12 mouse cellular contexts compared by ENCODE assay signal in genomic region chr15:71099111-71099510, GRCm38 (mm10).
DNase-seq lines count a peak whose midpoint lies in the region; ATAC-seq and TF ChIP-seq lines count a peak whose summit lies in the region.
"Had no signal": no experiment of that assay in that cellular context is flagged by ENCODE, and none has a peak within 500 bp of the region (broad histone marks: within the 10 kb centered on the region; RNA-seq: fewer than 3 reads in every experiment).

No protein-coding gene starts in this region.

- peak; percentile 8 for DNase-seq in hindbrain, embryonic 11.5 days (ENCODE audit: low spot score)
- DNase-seq in brain, embryonic 14.5 days (ENCODE audit: low read depth), result peak; percentile 77
- DNase-seq in mesoderm, embryonic 11.5 days (ENCODE audit: low read depth, low spot score), result peak; percentile 18
- DNase-seq in urinary bladder, adult 18-20 months (ENCODE audit: low spot score in 2 of 2), result no peak
- no peak for DNase-seq in thymus, postnatal 14 days
- no peak for DNase-seq in adipocyte (ENCODE audit: low spot score)
- DNase-seq: cerebellum, postnatal 36 days; kidney, postnatal 14 days had no signal

- WGBS in hindbrain, embryonic 11.5 days, result 63% methylated on average over 3 of the region's 3 CpGs
- WGBS in hindbrain, embryonic 13.5 days, result 61% methylated on average over 3 of the region's 3 CpGs

- ATAC-seq in hindbrain, embryonic 11.5 days (ENCODE audit: low FRiP score), result peak; percentile 30; the same call in 1 of the 2 replicates
- no peak for ATAC-seq in hindbrain, embryonic 13.5 days (ENCODE audit: low FRiP score)
- ATAC-seq in frontal cortex, adult (ENCODE audit: low TSS enrichment), result peak; percentile 91
- ATAC-seq: liver, embryonic 12.5 days had no signal

- H3K36me3 ChIP-seq in hindbrain, embryonic 11.5 days (ENCODE audit: control insufficient read depth, insufficient read depth, low read length), result no peaks in the 10 kb centered on the region
- H3K36me3 ChIP-seq in hindbrain, embryonic 13.5 days, result no peaks in the 10 kb centered on the region
- H3K36me3 ChIP-seq: hindbrain, embryonic 15.5 days; liver, embryonic 12.5 days had no signal

- no peak for TF ChIP-seq CTCF in brain, embryonic 14.5 days (IDR thresholded peaks at IDR 0.05; ENCODE audit: borderline replicate concordance, extremely low read depth, insufficient read depth, insufficient read length)

- no peak overlapping the region for H3K27ac ChIP-seq in hindbrain, embryonic 11.5 days (ENCODE audit: low read depth, low read length)
- no peak overlapping the region for H3K27ac ChIP-seq in hindbrain, embryonic 13.5 days
- H3K27ac ChIP-seq: hindbrain, embryonic 15.5 days; liver, embryonic 12.5 days had no signal

- H3K4me2 ChIP-seq in hindbrain, embryonic 11.5 days (replicated peaks; ENCODE audit: low read depth, low read length), result no peak overlapping the region
- H3K4me2 ChIP-seq in hindbrain, embryonic 13.5 days, result no peak overlapping the region
- H3K4me2 ChIP-seq: hindbrain, embryonic 15.5 days; liver, embryonic 12.5 days had no signal

- H3K4me3 ChIP-seq in hindbrain, embryonic 11.5 days (ENCODE audit: low read depth, low read length), result no peak overlapping the region
- no peak overlapping the region for H3K4me3 ChIP-seq in hindbrain, embryonic 13.5 days
- H3K4me3 ChIP-seq: hindbrain, embryonic 15.5 days; liver, embryonic 12.5 days had no signal

- H3K9me3 ChIP-seq in hindbrain, embryonic 11.5 days (ENCODE audit: control insufficient read depth, low read length), result no peaks in the 10 kb centered on the region
- no peaks in the 10 kb centered on the region for H3K9me3 ChIP-seq in hindbrain, embryonic 13.5 days
- H3K9me3 ChIP-seq: hindbrain, embryonic 15.5 days; liver, embryonic 12.5 days had no signal

- no peak overlapping the region for H3K9ac ChIP-seq in hindbrain, embryonic 11.5 days (ENCODE audit: low read depth, low read length)
- no peak overlapping the region for H3K9ac ChIP-seq in hindbrain, embryonic 13.5 days
- H3K9ac ChIP-seq: hindbrain, embryonic 15.5 days; liver, embryonic 12.5 days had no signal

- no peaks in the 10 kb centered on the region for H3K27me3 ChIP-seq in hindbrain, embryonic 11.5 days (ENCODE audit: control insufficient read depth, insufficient read depth, low read length)
- H3K27me3 ChIP-seq in hindbrain, embryonic 13.5 days, result no peaks in the 10 kb centered on the region
- H3K27me3 ChIP-seq: hindbrain, embryonic 15.5 days; liver, embryonic 12.5 days had no signal

- no peaks in the 10 kb centered on the region for H3K4me1 ChIP-seq in hindbrain, embryonic 11.5 days (replicated peaks; ENCODE audit: control insufficient read depth, insufficient read depth, low read length)
- H3K4me1 ChIP-seq in hindbrain, embryonic 13.5 days (replicated peaks), result no peaks in the 10 kb centered on the region
- H3K4me1 ChIP-seq: hindbrain, embryonic 15.5 days; liver, embryonic 12.5 days had no signal

- TF ChIP-seq POLR2A in brain, embryonic 14.5 days (IDR thresholded peaks at IDR 0.05; ENCODE audit: borderline replicate concordance, extremely low read depth, insufficient read depth, insufficient read length, poor library complexity, severe bottlenecking), result no peak

Comparison
In these comparisons a context has a peak if more than half of its experiments do, and no peak if none do; other contexts are left out.
1. DNase-seq: peak in hindbrain, embryonic 11.5 days (single experiment), brain, embryonic 14.5 days (single experiment) and mesoderm, embryonic 11.5 days (single experiment); none in urinary bladder, adult 18-20 months (0 of 2), thymus, postnatal 14 days (single experiment) and adipocyte (single experiment).